11 mouse cellular contexts compared by ENCODE assay signal in the genomic region with DNA sequence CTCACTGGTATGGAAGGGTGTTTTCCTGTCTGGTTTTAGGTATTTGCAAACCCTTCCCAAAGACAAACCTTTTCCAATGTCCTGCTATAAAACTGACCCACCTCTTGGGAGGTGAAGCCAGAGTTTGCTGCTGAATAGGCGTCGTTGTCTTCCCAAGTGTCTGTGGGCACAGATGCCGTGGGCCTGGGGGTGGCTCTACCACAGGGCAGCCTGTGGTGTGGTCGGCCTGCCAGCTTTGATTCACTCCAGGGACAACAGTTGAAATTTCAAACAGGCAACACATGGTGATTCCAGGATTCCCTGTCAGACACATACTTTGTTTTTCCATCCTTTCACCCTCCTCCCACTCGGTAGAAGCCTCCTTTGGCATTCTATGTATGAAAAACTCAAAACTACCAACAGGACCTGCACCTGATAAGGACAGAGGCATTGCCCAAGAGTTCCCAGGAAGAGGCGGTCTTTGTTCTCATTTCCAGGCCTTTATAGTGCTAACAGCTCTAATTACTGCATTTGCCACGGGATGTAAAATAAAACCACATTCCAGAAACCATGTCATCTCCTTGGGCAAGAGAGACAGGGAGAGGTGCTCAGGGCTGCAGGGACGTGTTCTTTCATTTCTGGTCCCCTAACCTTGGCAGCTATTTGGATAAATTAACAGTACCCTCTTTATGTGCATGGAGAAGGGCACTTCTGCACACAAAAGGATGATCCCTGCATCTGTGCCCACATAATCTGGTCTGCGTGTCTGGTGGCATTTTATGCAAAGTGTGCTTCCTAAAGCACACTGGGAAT. TPM values are rescaled to one million over a fixed set of nuclear protein-coding genes. Genes with fewer than 3 reads are reported as not detected.
DNase-seq lines count a peak whose midpoint lies in the region; ATAC-seq lines count a peak whose summit lies in the region.
"Had no signal": no experiment of that assay in that cellular context is flagged by ENCODE, and none has a peak within 500 bp of the region (broad histone marks: within the 10 kb centered on the region; RNA-seq: fewer than 3 reads in every experiment).

No protein-coding gene starts in this region.

- DNase-seq in heart, postnatal 14 days: no peak
- DNase-seq in 3134 (ENCODE audit: extremely low read depth, insufficient read length, low spot score) (peak; percentile 31), ZHBTc4 (ENCODE audit: low read depth, low spot score) (peak; percentile 68)
- no peak for DNase-seq in hindbrain, embryonic 14.5 days (ENCODE audit: low spot score)
- no peak for DNase-seq in urinary bladder, postnatal 4 days (ENCODE audit: low spot score in 2 of 2)
- DNase-seq in layer of hippocampus, postnatal 36 days: no peak
- DNase-seq: cerebellum, postnatal 25 days; kidney, adult 11 months had no signal

- H3K27ac ChIP-seq in heart, embryonic 16.5 days (ENCODE audit: low read length): peak overlapping the region; percentile 5; the same call in 1 of the 2 replicates
- H3K27ac ChIP-seq in hindbrain, embryonic 14.5 days: peak overlapping the region; percentile 70
- H3K27ac ChIP-seq: liver, embryonic 15.5 days had no signal

- no peaks in the 10 kb centered on the region for H3K27me3 ChIP-seq in heart, embryonic 16.5 days (ENCODE audit: control insufficient read depth, insufficient read depth, low read length)
- no peaks in the 10 kb centered on the region for H3K27me3 ChIP-seq in hindbrain, embryonic 14.5 days (ENCODE audit: control insufficient read depth, insufficient read depth, low read length)
- H3K27me3 ChIP-seq: liver, embryonic 15.5 days had no signal

- ATAC-seq in heart, embryonic 16.5 days (replicated peaks; ENCODE audit: extremely low read depth, insufficient read depth, low FRiP score): no peak
- no peak for ATAC-seq in hindbrain, embryonic 14.5 days (ENCODE audit: low FRiP score)
- ATAC-seq in erythroblast, adult 5-6 weeks (replicated peaks; ENCODE audit: low FRiP score, poor library complexity, severe bottlenecking): no peak

- no peaks in the 10 kb centered on the region for H3K9me3 ChIP-seq in heart, embryonic 16.5 days (replicated peaks; ENCODE audit: control insufficient read depth, low read length)
- H3K9me3 ChIP-seq in hindbrain, embryonic 14.5 days (ENCODE audit: control insufficient read depth, low read length): no peaks in the 10 kb centered on the region
- H3K9me3 ChIP-seq: liver, embryonic 15.5 days had no signal

- H3K4me2 ChIP-seq in heart, embryonic 16.5 days (ENCODE audit: low read depth, low read length): no peak overlapping the region
- no peak overlapping the region for H3K4me2 ChIP-seq in hindbrain, embryonic 14.5 days (replicated peaks)
- H3K4me2 ChIP-seq: liver, embryonic 15.5 days had no signal

- intact Hi-C loops in heart, postnatal 14 days (cut with DNase I): no loop called here

- peaks cover 15% of the 10 kb centered on the region for H3K4me1 ChIP-seq in heart, embryonic 16.5 days (ENCODE audit: control insufficient read depth, insufficient read depth, low read length)
- H3K4me1 ChIP-seq in hindbrain, embryonic 14.5 days (replicated peaks; ENCODE audit: control insufficient read depth, insufficient read depth, low read length): peaks cover 8% of the 10 kb centered on the region

- H3K36me3 ChIP-seq in heart, embryonic 16.5 days (ENCODE audit: control insufficient read depth, insufficient read depth): no peaks in the 10 kb centered on the region
- H3K36me3 ChIP-seq in hindbrain, embryonic 14.5 days (replicated peaks; ENCODE audit: control insufficient read depth, insufficient read depth): no peaks in the 10 kb centered on the region
- H3K36me3 ChIP-seq: liver, embryonic 15.5 days had no signal

- no peak overlapping the region for H3K9ac ChIP-seq in heart, embryonic 16.5 days (ENCODE audit: low read length)
- 0 out of 2 replicates have a peak overlapping the region, but pooled peaks have one; percentile 38 for H3K9ac ChIP-seq in hindbrain, embryonic 14.5 days
- H3K9ac ChIP-seq: liver, embryonic 15.5 days had no signal

- no peak overlapping the region for H3K4me3 ChIP-seq in heart, embryonic 16.5 days (ENCODE audit: low read length)
- H3K4me3 ChIP-seq in hindbrain, embryonic 14.5 days (replicated peaks; ENCODE audit: low read length): no peak overlapping the region
- H3K4me3 ChIP-seq: liver, embryonic 15.5 days had no signal

- 52% methylated on average over 9 of the region's 9 CpGs for WGBS in heart, embryonic 16.5 days
- 46% methylated on average over 9 of the region's 9 CpGs for WGBS in hindbrain, embryonic 14.5 days

RNA-seq across cellular contexts. Expression of gene Kremen1, which starts 10.1 kb away (rescaled TPM):
- polyA plus RNA-seq in heart, embryonic 16.5 days (2015; fragmentation: Nextera tagmentation; extraction: Ambion mirVana): 28.1 and 34.0 TPM in 2 replicates
- 10 to 100 TPM; 69.9 to 70.5 TPM for total RNA-seq in heart, postnatal 14 days (2021)
- polyA plus RNA-seq in hindbrain, embryonic 14.5 days (2014; fragmentation: Nextera tagmentation; extraction: Ambion mirVana): 3.9 and 5.7 TPM in 2 replicates
- 10 to 100 TPM; 13.1 to 14.6 TPM for total RNA-seq in layer of hippocampus, postnatal 36 days (2021)
- total RNA-seq in erythroblast, adult 5-6 weeks (2015; ENCODE audit: low replicate concordance): 0.38 TPM in 1 of 2 replicates, not detected in the other
- 0.70 and 1.1 TPM in 2 replicates for total RNA-seq in erythroblast, adult 5-6 weeks (2017; ENCODE audit: low replicate concordance)

Comparison
In these comparisons a context has a peak if more than half of its experiments do, and no peak if none do; other contexts are left out.
1. DNase-seq: peak in 3134 (single experiment) and ZHBTc4 (single experiment); none in heart, postnatal 14 days (0 of 2), hindbrain, embryonic 14.5 days (single experiment), urinary bladder, postnatal 4 days (0 of 2) and layer of hippocampus, postnatal 36 days (0 of 2).
2. RNA of gene Kremen1, which starts 10.1 kb away (total RNA-seq): 69.9 to 70.5 TPM in heart, postnatal 14 days and 13.1 to 14.6 TPM in layer of hippocampus, postnatal 36 days; 0.38 to 1.1 TPM in erythroblast, adult 5-6 weeks; every median in the first group is over 4 times any median in the second.